Mouse (Mus musculus) midbrain, embryonic 10.5 days (tissue): ENCODE measurements around the gene Ccdc122. TPM values are rescaled to one million over a fixed set of nuclear protein-coding genes. Genes with fewer than 3 reads are reported as not detected.
"Not testable (repeated sequence)": the region's sequence is repeated elsewhere in the genome, so short reads cannot be mapped to it uniquely, and the experiment has no call there.

Experiments
- DNase-seq: peaks from one replicate; pipeline ENCODE4 v3.0.0-alpha.2; 2017; ENCODE audit warnings: low spot score
- H3K27ac ChIP-seq: fragments of 300-500 bp; sonication (generic); replicated peaks from 2 replicates; pipeline ENCODE4 v1.5.1; 2016; ENCODE audit warnings: mild to moderate bottlenecking
- H3K27me3 ChIP-seq: fragments of 300-500 bp; sonication (generic); 2 replicates; pipeline ENCODE4 v1.6.1; 2016; ENCODE audit warnings: low read depth, mild to moderate bottlenecking; ENCODE audit not compliant: poor library complexity, severe bottlenecking
- H3K36me3 ChIP-seq: fragments of 300-500 bp; sonication (generic); 2 replicates; pipeline ENCODE4 v1.6.1; 2016; ENCODE audit warnings: mild to moderate bottlenecking, moderate library complexity
- H3K4me1 ChIP-seq: fragments of 300-500 bp; sonication (generic); 2 replicates; pipeline ENCODE4 v1.6.1; 2016
- H3K4me3 ChIP-seq: fragments of 300-500 bp; sonication (generic); 2 replicates; pipeline ENCODE4 v1.5.1; 2016; ENCODE audit warnings: mild to moderate bottlenecking, moderate library complexity
- H3K9me3 ChIP-seq: fragments of 300-500 bp; sonication (generic); replicated peaks from 2 replicates; pipeline ENCODE4 v1.6.1; 2016; ENCODE audit warnings: mild to moderate bottlenecking
- WGBS: fragments of 180-500 bp; shearing (Covaris S2); methylation state at CpG from one replicate; pipeline ENCODE4 v1.1.7; 2016; 5-methylcytosine and 5-hydroxymethylcytosine counted together
- polyA plus RNA-seq: library from polyadenylated mRNA; unstranded; fragments of >200 nt; fragmentation: Nextera tagmentation; extraction: Ambion mirVana; gene quantifications from 2 replicates; pipeline ENCODE4 v1.2.1, GENCODE M21; 2016

Gene Ccdc122
- polyA plus RNA-seq: 0.93 and 0.96 TPM in 2 replicates

DNA sequence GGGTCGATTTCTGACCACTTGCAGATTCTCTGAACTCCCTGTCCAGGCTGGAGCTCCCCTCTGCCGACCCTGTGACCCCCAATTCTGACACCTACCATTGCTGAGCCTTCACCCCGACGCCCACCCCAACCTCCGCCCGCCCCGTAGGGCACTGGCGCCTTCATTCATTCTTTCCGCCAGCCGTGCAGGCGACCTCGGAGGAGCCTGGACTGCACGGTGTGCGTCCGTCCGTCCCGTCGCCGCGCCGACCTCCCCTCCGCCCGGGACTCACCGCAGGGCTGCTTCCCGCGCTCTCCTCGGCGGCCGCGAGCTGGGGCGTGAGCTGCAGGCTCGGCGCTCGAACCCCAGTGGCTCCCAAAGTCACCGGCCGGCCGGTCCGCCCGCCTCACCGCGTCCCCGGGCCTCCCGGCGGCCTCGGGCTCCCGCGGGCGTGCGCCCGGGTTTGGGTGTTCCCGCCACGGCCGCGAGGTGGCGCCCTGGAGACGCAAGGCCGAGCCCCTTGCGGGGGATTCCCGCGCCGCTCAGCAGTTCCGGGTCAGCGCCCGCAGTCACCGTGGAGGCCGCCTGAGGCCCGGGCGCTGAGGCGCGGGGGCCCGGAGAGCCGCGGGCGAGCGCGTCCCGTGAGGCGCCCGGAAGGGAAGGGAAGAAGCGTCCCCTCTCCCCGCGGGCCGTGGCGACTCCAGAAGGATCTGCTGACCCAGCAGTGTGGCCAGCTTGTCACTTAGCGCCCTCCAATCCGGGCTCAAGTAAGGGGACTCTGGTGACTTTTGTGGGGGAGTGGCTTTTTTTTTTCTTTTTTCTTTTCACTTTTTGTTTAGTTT, at the start of gene Ccdc122, which contains the start of gene Lacc1:
Gene Ccdc122 (plus strand): TSS at position 547 of the 821 bp plus-strand sequence.
Gene Lacc1 (minus strand): TSS at position 679 of the 821 bp plus-strand sequence.
- Histone ChIP-seq H3K4me3 (peak within 1 kb of the TSS; percentile 67), H3K4me1 (peaks cover 23% of the 10 kb centered on the region), H3K9me3 (no peaks in the 10 kb centered on the region), H3K27ac (peak within 1 kb of the TSS; percentile 84), H3K27me3 (peaks cover 12% of the 10 kb centered on the region), H3K36me3 (no peaks in the 10 kb centered on the region)
- WGBS: under 1% methylated on average over 86 of the region's 86 CpGs
- DNase-seq: peak; percentile 84

- H3K27me3 ChIP-seq, H3K4me3 ChIP-seq, H3K9me3 ChIP-seq, H3K4me1 ChIP-seq, H3K27ac ChIP-seq, H3K36me3 ChIP-seq, DNase-seq: not testable (repeated sequence)
- 83% methylated on average over 2 of the region's 2 CpGs for WGBS
These were observed 46.2 kb upstream of the Ccdc122 start for GRCm38 (mm10) chr14:76990351-76990750.

GRCm38 (mm10) chr14:77004740-77005139, 31.8 kb upstream of the Ccdc122 start:
- H3K4me3 ChIP-seq: no peak overlapping the region
- H3K9me3 ChIP-seq: no peaks in the 10 kb centered on the region
- peaks cover 13% of the 10 kb centered on the region for H3K4me1 ChIP-seq
- 0 out of 2 replicates have a peak overlapping the region, but pooled peaks have one; percentile 2 for H3K27ac ChIP-seq
- DNase-seq: no peak
- WGBS: 79% methylated on average over 8 of the region's 8 CpGs
- H3K36me3 ChIP-seq: no peaks in the 10 kb centered on the region
- H3K27me3 ChIP-seq: no peaks in the 10 kb centered on the region

- Histone ChIP-seq H3K27ac (no peak overlapping the region), H3K27me3 (no peaks in the 10 kb centered on the region), H3K4me3 (no peak overlapping the region), H3K4me1 (peaks cover 13% of the 10 kb centered on the region), H3K36me3 (no peaks in the 10 kb centered on the region), H3K9me3 (no peaks in the 10 kb centered on the region)
- DNase-seq: no peak
- 76% methylated on average over 5 of the region's 5 CpGs for WGBS
These were observed 31.0 kb upstream of the Ccdc122 start for GRCm38 (mm10) chr14:77005566-77005965.

- no peaks in the 10 kb centered on the region for H3K36me3 ChIP-seq
- no peak overlapping the region for H3K4me3 ChIP-seq
- WGBS: 18% methylated on average over 3 of the region's 3 CpGs
- H3K27me3 ChIP-seq: no peaks in the 10 kb centered on the region
- DNase-seq: peak; percentile 61
- H3K27ac ChIP-seq: no peak overlapping the region
- peaks cover 13% of the 10 kb centered on the region for H3K4me1 ChIP-seq
- no peaks in the 10 kb centered on the region for H3K9me3 ChIP-seq
These were observed 28.3 kb upstream of the Ccdc122 start for GRCm38 (mm10) chr14:77008238-77008637.

GRCm38 (mm10) chr14:77011804-77012203, 24.8 kb upstream of the Ccdc122 start:
- H3K27me3 ChIP-seq: no peaks in the 10 kb centered on the region
- no peaks in the 10 kb centered on the region for H3K36me3 ChIP-seq
- WGBS: 5% methylated on average over 3 of the region's 3 CpGs
- no peak overlapping the region for H3K27ac ChIP-seq
- H3K9me3 ChIP-seq: no peaks in the 10 kb centered on the region
- H3K4me3 ChIP-seq: no peak overlapping the region
- 0 out of 2 replicates have a peak, but pooled peaks cover 3% of the 10 kb centered on the region for H3K4me1 ChIP-seq
- peak; percentile 68 for DNase-seq

DNA sequence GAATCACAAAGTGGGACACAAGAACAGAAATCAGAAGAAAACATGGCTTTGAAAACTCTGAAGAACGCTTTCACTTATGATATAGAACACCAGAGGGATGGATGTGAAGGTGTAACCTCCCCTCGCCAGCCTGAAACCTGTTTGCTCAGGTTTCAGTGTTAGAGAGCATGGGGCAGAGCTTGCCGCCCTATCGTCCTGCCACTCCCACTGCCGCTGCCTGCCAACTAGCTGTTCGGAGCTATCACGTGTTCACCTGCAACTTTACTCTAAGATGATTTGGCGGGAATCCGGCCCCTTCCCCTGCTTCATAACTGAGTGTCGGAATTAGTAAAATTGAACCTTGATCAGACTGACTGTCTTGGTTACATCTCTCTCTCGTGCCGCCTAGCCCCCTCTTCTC, 19.8 kb upstream of the Ccdc122 start:
- not testable (repeated sequence) for H3K36me3 ChIP-seq, H3K4me1 ChIP-seq, H3K27ac ChIP-seq, H3K27me3 ChIP-seq, DNase-seq, H3K9me3 ChIP-seq, H3K4me3 ChIP-seq
- WGBS: 65% methylated on average over 12 of the region's 12 CpGs

DNA sequence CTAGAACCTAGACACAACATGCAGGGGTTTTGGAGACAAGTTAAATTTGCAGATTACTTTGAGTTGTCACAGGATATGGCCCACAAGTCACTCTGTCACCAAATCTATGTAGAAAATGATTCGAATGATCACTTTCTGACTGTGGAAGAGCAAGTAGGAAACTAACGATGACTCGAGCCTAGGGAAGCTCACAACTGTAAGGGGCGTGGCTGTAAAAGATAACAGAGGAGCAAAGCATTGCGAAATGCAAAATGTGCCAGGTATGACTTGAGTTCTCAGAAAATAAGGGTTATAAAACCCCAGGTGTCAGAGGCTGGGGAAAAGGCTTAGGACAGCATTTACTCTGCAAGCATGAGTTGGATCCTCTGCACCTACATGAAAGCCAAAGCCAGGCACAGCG, 19.4 kb upstream of the Ccdc122 start:
- Histone ChIP-seq H3K4me3 (no peak overlapping the region), H3K4me1 (0 out of 2 replicates have a peak, but pooled peaks cover 3% of the 10 kb centered on the region), H3K27me3 (no peaks in the 10 kb centered on the region), H3K9me3 (no peaks in the 10 kb centered on the region), H3K27ac (no peak overlapping the region), H3K36me3 (no peaks in the 10 kb centered on the region)
- WGBS: 88% methylated on average over 6 of the region's 6 CpGs
- no peak for DNase-seq

- 92% methylated on average over 3 of the region's 3 CpGs for WGBS
- Histone ChIP-seq H3K27me3 (no peaks in the 10 kb centered on the region), H3K27ac (no peak overlapping the region), H3K36me3 (no peaks in the 10 kb centered on the region), H3K4me3 (no peak overlapping the region), H3K4me1 (no peaks in the 10 kb centered on the region), H3K9me3 (no peaks in the 10 kb centered on the region; the same call in 1 of the 2 replicates)
- DNase-seq: no peak
These were observed 12.1 kb upstream of the Ccdc122 start for GRCm38 (mm10) chr14:77024499-77024898.

DNA sequence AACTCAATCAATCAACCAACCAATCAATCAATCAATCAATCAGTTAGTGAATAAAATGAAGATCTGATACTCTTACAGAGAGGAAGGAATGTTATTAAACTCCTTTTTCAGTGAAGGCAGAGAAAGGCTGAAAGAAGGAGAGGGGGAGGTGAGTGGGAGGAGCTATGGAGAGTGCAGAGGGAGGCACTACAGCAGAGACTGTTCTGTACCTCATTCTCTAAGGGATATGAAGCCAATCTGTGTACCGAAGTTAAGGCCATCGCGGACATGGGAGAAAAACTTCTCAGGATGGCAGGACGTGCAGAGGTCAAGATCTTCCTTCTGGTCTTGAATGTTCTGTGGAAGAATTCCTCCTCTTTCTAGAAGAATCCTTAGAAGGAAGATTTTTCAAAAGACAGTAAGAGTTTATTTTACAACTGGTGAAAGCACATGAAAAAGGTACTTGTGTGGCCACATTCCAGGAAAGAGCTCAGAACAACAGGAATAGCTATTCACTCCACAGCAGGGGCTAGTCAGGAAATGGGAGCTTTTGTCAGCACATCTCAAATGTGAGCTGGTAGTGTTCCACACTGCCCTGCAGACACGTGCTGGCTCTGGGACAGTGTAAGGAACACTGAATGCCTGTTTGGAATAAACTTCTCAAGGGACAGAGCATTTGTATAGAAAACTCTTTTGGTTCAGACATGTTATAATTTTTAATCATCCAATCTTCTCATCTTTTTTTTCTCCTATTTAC, 7.1 kb upstream of the Ccdc122 start:
- no peak for DNase-seq
- no peaks in the 10 kb centered on the region; the same call in 1 of the 2 replicates for H3K9me3 ChIP-seq
- no peaks in the 10 kb centered on the region for H3K27me3 ChIP-seq
- H3K4me3 ChIP-seq: no peak overlapping the region
- H3K36me3 ChIP-seq: no peaks in the 10 kb centered on the region
- WGBS: 65% methylated on average over 5 of the region's 5 CpGs
- no peak overlapping the region for H3K27ac ChIP-seq
- H3K4me1 ChIP-seq: peaks cover 7% of the 10 kb centered on the region

DNA sequence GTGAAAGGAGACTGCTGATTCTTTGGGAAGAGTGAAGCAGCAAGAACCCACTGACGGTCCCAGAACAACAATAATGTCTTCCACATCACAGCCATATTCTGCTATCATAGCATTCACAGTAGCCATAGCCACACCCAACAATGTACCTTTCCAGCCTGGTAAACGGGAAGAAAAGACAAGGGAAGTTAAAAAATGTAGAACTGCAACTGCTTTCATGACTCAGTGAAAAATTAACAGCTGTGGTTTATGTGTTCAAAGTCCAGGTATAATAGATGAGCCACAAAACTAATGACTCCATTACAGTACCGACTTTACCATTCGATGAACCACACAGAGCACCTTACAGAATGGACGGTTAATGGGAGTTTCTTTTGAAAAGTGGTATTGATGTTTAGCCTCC, 5.8 kb upstream of the Ccdc122 start:
- WGBS: 92% methylated on average over 5 of the region's 5 CpGs
- H3K4me1 ChIP-seq: peaks cover 13% of the 10 kb centered on the region
- no peak for DNase-seq
- H3K27me3 ChIP-seq: peaks cover 9% of the 10 kb centered on the region
- H3K27ac ChIP-seq: no peak overlapping the region
- H3K4me3 ChIP-seq: no peak overlapping the region
- no peaks in the 10 kb centered on the region for H3K36me3 ChIP-seq
- no peaks in the 10 kb centered on the region; the same call in 1 of the 2 replicates for H3K9me3 ChIP-seq

- Histone ChIP-seq H3K36me3 (no peaks in the 10 kb centered on the region), H3K4me1 (peaks cover 20% of the 10 kb centered on the region), H3K9me3 (no peaks in the 10 kb centered on the region), H3K27ac (no peak overlapping the region), H3K27me3 (peaks cover 12% of the 10 kb centered on the region), H3K4me3 (no peak overlapping the region)
- 75% methylated on average over 5 of the region's 5 CpGs for WGBS
- DNase-seq: no peak
These were observed 4.1 kb upstream of the Ccdc122 start for GRCm38 (mm10) chr14:77032433-77032832.

- peaks cover 12% of the 10 kb centered on the region for H3K27me3 ChIP-seq
- no peak overlapping the region for H3K4me3 ChIP-seq
- WGBS: 92% methylated on average over 3 of the region's 3 CpGs
- peaks cover 23% of the 10 kb centered on the region for H3K4me1 ChIP-seq
- H3K27ac ChIP-seq: no peak overlapping the region
- no peaks in the 10 kb centered on the region for H3K9me3 ChIP-seq
- no peak for DNase-seq
- H3K36me3 ChIP-seq: no peaks in the 10 kb centered on the region
These were observed 3.2 kb upstream of the Ccdc122 start for GRCm38 (mm10) chr14:77033391-77033790.
